In genomic region chr5:133130316-133130715, GRCm38 (mm10) we compare ENCODE assay signal across 27 mouse cellular contexts.
DNase-seq lines count a peak whose midpoint lies in the region; ATAC-seq and TF ChIP-seq lines count a peak whose summit lies in the region.
"Had no signal": no experiment of that assay in that cellular context is flagged by ENCODE, and none has a peak within 500 bp of the region (broad histone marks: within the 10 kb centered on the region; RNA-seq: fewer than 3 reads in every experiment).

No protein-coding gene starts in this region.

- intact Hi-C loops in heart, postnatal 10 days (cut with DNase I) = no loop called here

- H3K27me3 ChIP-seq in liver, embryonic 11.5 days (replicated peaks; ENCODE audit: control insufficient read depth, insufficient read depth, low read length) = no peaks in the 10 kb centered on the region
- H3K27me3 ChIP-seq: CH12.LX; forebrain, embryonic 13.5 days; heart, embryonic 15.5 days; Patski had no signal

- DNase-seq in cerebellum, postnatal 14 days = peak; percentile 11 to 18
- DNase-seq in cerebellum, postnatal 36 days = no peak
- peak; percentile 41 for DNase-seq in heart, adult 11 months
- no peak for DNase-seq in heart, postnatal 10 days
- peak; percentile 67 for DNase-seq in brain, embryonic 14.5 days (ENCODE audit: low read depth)
- no peak for DNase-seq in liver, embryonic 11.5 days (ENCODE audit: low spot score)
- no peak for DNase-seq in lung, postnatal 4 days
- DNase-seq: adrenal gland, postnatal 10 days; adrenal gland, postnatal 36 days; B cell, adult 2 months; cerebellum, adult 11-12 months; cerebellum, adult 9-10 months; gastrocnemius, postnatal 36 days; heart, adult 18-20 months; heart, postnatal 14 days; heart, postnatal 4 days; kidney, adult 18-20 months had no signal

- H3K4me3 ChIP-seq in liver, embryonic 11.5 days (ENCODE audit: low read depth, low read length) = no peak overlapping the region
- H3K4me3 ChIP-seq: forebrain, embryonic 13.5 days; heart, embryonic 12.5 days; heart, embryonic 15.5 days had no signal

- no peaks in the 10 kb centered on the region for H3K4me1 ChIP-seq in liver, embryonic 11.5 days (replicated peaks; ENCODE audit: control insufficient read depth, insufficient read depth, low read length)
- H3K4me1 ChIP-seq: forebrain, embryonic 13.5 days; heart, embryonic 12.5 days; heart, embryonic 15.5 days had no signal

- H3K36me3 ChIP-seq in liver, embryonic 11.5 days (ENCODE audit: control insufficient read depth, insufficient read depth, low read length) = no peaks in the 10 kb centered on the region
- H3K36me3 ChIP-seq: G1E; heart, embryonic 12.5 days; heart, embryonic 15.5 days had no signal

- TF ChIP-seq POLR2A in brain, embryonic 14.5 days (IDR thresholded peaks at IDR 0.05; ENCODE audit: borderline replicate concordance, extremely low read depth, insufficient read depth, insufficient read length, poor library complexity, severe bottlenecking) = no peak

- no peak overlapping the region for H3K27ac ChIP-seq in liver, embryonic 11.5 days (ENCODE audit: low read depth, low read length)
- H3K27ac ChIP-seq: heart, embryonic 15.5 days; hindbrain, embryonic 14.5 days; hindbrain, postnatal 0 days had no signal

- no peak overlapping the region for H3K4me2 ChIP-seq in liver, embryonic 11.5 days
- H3K4me2 ChIP-seq: forebrain, embryonic 13.5 days; heart, embryonic 12.5 days; heart, embryonic 15.5 days; hindbrain, embryonic 14.5 days had no signal

- H3K9ac ChIP-seq in liver, embryonic 11.5 days (ENCODE audit: low read depth, low read length) = no peak overlapping the region
- H3K9ac ChIP-seq: forebrain, embryonic 13.5 days; heart, embryonic 12.5 days; heart, embryonic 15.5 days; hindbrain, embryonic 14.5 days had no signal

- WGBS in liver, embryonic 11.5 days = 62% methylated on average over 6 of the region's 6 CpGs

- H3K9me3 ChIP-seq in liver, embryonic 11.5 days (ENCODE audit: control insufficient read depth, low read length) = no peaks in the 10 kb centered on the region
- H3K9me3 ChIP-seq: forebrain, embryonic 13.5 days; heart, embryonic 15.5 days had no signal

- no peak for ATAC-seq in liver, embryonic 11.5 days (replicated peaks; ENCODE audit: low FRiP score)
- ATAC-seq: hindbrain, postnatal 0 days; inflammation-experienced regulatory T-cells, adult 6 months; intestine, embryonic 16.5 days; Patski had no signal

- TF ChIP-seq CTCF in brain, embryonic 14.5 days (IDR thresholded peaks at IDR 0.05; ENCODE audit: borderline replicate concordance, extremely low read depth, insufficient read depth, insufficient read length) = no peak

Comparison
In these comparisons a context has a peak if more than half of its experiments do, and no peak if none do; other contexts are left out.
1. DNase-seq: peak in cerebellum, postnatal 14 days (2 of 2), heart, adult 11 months (single experiment) and brain, embryonic 14.5 days (single experiment); none in cerebellum, postnatal 36 days (0 of 2), heart, postnatal 10 days (0 of 2), liver, embryonic 11.5 days (single experiment) and lung, postnatal 4 days (0 of 2).